ENCODE assay signal across 13 mouse cellular contexts in genomic region chr1:60485649-60486048, GRCm38 (mm10).
"Had no signal": no experiment of that assay in that cellular context is flagged by ENCODE, and none has a peak within 500 bp of the region (broad histone marks: within the 10 kb centered on the region; RNA-seq: fewer than 3 reads in every experiment).

No protein-coding gene starts in this region.

- H3K27ac ChIP-seq: left cerebral cortex, adult 2 months; limb, embryonic 10.5 days; midbrain, embryonic 12.5 days; neural tube, embryonic 13.5 days had no signal

- H3K9ac ChIP-seq: lung, embryonic 14.5 days; midbrain, embryonic 12.5 days; neural tube, embryonic 13.5 days had no signal

- H3K4me3 ChIP-seq: left cerebral cortex, adult 2 months; limb, embryonic 10.5 days; midbrain, embryonic 12.5 days; neural tube, embryonic 13.5 days had no signal

- DNase-seq: kidney, postnatal 14 days; lung, embryonic 14.5 days; lung, postnatal 14 days; right cerebral cortex, postnatal 4 days; spleen, adult 18-20 months; thymus, adult 18-20 months; thymus, postnatal 25 days had no signal

- H3K4me1 ChIP-seq: limb, embryonic 10.5 days; midbrain, embryonic 12.5 days; neural tube, embryonic 13.5 days had no signal

- H3K9me3 ChIP-seq: limb, embryonic 10.5 days; midbrain, embryonic 12.5 days; neural tube, embryonic 13.5 days had no signal

- ATAC-seq: midbrain, embryonic 16.5 days had no signal

- H3K4me2 ChIP-seq: liver, embryonic 11.5 days; lung, embryonic 14.5 days; midbrain, embryonic 12.5 days; neural tube, embryonic 13.5 days had no signal

- H3K27me3 ChIP-seq: midbrain, embryonic 12.5 days; neural tube, embryonic 13.5 days had no signal
